Mouse (Mus musculus) B cell, adult 2 months (primary cell): ENCODE results near the gene Stox2.

Experiments
- DNase-seq, 2 experiments: peaks; one replicate each; pipeline ENCODE4 v3.0.0; 2022

Stox2 gene

DNA sequence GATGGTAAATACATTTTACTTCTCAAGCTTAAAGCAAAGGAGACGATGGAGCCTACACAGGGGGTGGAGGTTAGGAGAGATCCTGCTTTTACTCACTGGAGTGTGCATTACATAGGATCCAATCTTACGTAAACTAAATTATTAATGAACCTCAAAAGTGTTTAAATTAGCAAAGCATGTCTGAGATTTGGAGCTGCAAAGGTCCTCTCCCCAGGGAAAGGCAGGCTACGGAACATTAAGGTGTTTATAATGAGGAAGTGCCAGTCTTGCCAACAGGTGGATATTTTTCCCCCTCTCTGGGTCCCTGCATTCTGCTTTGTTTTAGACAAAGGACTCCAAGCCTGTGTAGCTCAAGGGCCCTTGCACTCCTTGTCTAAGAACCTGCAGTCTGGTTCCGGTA lies 205.3 kb downstream of the Stox2 start:
- DNase-seq = no peak

DNA sequence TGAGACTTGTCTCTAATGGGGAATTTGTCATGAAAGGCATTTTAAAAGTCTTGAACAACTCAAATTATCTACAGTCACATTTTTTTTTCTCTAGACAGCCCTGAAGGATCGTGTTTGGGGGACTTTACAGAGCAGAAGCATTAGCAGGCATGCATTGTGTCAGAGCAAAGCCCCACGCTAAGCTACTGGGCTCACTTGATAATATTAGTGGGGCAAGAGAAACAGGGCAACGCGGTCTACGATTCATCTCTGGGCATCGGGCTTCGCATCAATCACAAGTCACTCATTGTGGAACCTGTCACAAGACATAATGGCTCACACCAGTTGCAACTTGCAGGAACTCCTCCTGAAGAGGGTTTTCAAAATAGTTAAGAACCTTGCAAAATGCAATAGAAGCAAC lies 205.9 kb downstream of the Stox2 start:
- no peak for DNase-seq

DNA sequence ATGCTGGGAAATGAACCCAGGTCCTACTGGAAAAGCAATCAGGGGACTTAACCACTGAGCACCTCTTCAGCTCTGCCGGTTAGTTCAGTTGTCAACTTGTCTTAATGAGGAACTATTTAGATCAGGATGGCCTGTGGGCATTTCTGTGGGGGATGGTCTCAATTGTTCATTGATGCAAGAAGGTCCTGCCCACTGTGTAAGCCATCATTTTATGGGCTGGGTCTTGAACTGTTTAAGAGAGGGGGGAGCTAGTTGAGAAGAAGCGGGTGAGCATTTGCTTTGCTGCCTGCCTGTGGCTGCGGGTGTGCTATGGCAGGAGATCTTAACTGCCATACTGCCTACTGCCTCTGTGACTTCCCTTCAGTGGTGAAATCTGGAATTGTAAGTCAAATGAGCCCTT lies 214.1 kb downstream of the Stox2 start:
- DNase-seq = no peak

DNA sequence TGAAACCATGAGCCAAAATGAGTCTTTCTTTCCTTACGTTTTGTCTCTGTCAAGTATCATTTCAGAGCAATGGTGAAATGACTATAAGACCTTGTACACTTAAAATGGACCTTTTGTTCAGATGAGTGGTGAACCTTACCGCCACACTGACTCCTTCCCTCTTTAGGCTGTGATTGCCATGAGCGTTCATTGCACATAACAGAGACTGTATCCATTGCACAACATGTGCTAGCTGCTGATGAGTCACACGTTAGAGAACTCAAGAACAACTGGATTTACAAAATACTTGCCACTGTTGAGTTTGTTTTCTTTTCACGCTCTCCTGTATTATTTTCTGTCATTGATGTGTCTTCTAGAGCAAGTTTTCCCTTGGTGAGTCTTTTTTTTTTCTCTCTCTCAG lies 216.1 kb downstream of the Stox2 start:
- DNase-seq = no peak

DNA sequence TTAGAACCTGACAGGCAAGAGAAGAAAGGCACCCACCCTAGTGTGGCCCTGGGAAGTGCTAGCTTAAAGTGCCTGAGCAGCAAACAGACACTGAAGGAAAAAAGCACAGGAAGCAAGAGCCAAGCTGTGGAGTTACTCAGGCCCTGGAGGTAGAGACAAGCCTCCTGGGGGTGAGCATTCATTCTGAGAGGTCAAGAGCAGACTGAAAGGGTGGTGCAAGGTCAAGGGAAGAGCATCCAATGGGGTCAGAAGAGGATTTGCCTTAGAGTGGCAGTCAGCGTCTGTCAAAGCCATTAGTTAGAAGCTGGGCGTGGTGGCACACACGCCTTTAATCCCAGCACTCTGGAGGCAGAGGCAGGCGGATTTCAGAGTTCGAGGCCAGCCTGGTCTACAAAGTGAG lies 224.3 kb downstream of the Stox2 start:
- DNase-seq = no peak

DNA sequence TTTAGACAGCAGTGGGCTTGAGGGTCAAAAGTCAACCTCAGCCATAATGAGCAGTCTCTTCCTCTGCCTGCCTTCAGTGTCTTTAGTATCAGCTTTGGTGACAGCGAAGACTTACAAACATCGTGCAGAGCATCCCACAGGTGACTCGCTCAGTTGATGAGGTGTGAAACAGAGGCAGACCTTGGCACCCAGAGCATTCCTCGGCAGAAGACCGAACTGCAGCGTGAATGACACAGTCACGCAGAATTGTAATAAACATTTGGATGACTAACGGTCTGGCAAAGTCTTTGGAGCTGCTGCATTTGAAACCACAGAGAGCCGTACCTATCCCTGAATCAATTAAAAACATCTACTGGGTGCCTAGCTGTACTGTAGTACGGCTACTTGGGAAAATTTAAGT lies 225.0 kb downstream of the Stox2 start:
- DNase-seq = no peak

DNA sequence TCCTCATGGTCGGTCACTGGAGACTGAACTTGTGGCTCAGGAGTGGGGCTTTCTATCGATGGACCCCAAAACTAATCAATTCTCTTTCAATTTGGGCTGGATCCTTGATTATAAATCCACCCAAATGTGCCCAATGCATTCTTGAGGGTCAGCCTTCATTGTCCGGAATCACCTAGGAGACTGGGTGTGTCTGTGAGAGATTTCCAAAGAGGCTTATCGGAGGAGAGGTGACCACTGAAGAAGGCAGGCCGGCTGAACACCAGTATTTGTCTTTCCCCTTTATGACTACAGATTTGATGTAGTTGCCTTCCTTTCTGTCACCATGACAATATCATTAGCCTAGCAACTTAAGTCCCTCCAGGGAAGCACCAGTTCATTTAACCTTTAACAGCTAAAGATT lies 225.8 kb downstream of the Stox2 start:
- DNase-seq = no peak

DNA sequence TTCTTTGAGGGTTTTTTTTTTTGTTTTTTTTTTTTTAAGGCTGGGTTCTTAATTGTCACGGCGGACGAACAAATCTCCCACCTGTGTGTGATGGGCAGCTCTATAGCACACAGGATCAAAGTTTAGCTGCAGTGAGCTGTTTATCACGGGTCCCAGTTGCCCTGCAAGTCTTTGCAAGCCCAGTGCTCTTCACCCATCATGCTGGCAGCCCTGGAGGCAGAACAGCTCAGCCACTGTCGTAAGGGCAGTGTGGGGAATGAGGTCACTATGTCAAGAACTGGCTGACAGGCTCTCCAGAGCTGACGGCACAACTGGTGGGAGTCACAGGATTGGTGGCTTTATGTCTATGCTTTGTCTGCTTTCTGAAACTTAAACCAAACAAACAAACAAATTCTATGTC lies 227.6 kb downstream of the Stox2 start:
- no peak for DNase-seq

DNA sequence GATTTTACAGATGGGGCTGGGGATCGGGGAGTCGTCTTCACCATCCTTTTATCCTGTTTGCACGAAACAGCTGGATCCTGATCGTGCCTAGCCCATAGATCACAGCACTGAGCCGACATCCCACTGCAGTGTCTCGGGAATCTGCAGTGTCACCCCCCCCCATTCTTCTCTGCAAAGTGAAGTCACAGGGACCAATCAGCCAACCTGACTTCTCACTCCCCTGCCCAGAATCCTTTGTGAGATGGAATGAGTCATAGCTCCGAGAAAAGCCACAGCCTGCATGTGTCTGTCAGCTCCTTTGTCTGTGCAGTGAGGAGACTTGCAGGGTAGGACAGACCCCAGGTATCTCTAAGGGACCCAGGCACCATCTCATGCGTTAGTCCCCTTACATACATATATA lies 228.1 kb downstream of the Stox2 start:
- DNase-seq = no peak

DNA sequence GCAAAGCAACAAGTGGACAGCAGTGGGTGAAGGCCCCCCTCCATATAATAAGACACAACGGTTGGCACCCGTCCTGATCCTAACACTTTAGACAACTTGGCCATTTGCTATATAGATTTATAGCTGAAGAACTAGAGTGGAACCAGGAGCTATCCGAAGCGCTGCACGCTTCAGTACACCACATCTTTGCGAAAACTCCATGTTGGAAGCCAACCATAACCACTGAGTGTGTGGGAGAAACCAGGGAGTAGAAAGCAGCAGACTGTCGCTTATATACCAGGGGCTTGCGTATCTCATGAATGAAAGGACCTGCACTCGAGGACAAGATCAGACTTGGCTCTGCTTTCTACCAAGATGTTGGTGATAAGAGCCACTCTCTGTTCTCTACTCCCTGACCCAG lies 234.0 kb downstream of the Stox2 start:
- DNase-seq = no peak

DNA sequence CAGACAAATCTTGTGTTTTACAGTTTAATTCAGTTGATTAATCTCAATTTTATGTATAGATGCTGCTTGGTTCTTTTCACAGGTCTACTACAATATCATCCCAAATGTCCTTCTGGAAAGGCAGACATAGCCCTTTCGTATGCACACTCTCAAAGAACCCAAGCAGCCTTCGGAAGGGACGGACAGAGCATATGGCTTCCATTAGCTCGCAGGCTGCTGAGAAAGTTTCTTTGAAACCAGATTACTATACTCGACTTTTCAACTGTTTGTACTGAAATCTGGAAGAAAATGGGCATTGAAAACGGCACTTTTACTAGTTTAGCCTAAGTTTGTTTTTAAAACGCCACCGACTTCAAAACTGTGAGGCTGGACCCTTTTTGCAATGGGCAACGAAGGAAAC lies 234.9 kb downstream of the Stox2 start:
- no peak for DNase-seq

DNA sequence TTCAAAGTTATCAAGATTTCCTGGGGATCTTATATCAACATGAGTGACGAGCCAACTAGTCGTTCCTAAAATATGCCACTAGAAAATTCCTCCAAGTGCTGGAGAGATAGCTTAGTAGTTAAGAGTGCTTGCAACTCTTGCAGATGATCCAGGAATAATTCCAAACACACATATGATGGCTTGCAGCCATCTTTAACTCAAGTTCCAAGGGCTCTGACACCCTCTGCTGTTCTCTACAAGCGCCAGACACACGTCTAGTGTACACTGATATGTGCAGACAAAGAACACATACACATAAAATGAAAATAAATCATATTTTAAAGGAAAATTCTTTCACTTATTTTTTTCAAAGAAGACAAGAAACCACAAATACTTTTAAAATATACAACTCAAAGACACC lies 237.9 kb downstream of the Stox2 start:
- DNase-seq = no peak

DNA sequence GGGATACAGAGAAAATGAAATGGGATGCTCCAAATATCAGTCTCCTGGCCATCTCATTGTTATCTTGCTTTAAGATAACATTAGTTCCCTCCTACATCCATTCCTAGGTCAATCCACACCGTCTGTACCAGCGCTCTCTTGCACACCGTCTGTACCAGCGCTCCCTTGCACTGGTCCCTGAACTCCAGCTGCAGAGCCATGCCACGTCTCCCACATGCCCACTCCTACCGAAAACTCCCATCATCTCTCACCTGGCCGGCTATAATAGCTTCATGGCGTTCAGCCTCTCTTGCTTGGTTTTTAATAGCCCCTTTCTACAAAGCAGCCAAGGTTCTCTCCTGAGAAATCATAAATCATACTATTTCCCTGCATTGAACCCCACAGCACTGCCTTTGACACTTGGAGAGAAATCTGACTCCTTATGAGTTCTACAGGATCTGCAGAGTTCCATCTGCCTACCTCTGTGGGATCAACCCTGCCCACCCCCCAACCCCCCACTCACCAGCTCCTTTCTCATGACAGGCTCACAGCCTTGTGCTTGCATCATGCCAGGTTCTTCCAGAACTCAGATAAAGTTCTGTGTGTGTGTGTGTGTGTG lies 239.4 kb downstream of the Stox2 start:
- no peak for DNase-seq

DNA sequence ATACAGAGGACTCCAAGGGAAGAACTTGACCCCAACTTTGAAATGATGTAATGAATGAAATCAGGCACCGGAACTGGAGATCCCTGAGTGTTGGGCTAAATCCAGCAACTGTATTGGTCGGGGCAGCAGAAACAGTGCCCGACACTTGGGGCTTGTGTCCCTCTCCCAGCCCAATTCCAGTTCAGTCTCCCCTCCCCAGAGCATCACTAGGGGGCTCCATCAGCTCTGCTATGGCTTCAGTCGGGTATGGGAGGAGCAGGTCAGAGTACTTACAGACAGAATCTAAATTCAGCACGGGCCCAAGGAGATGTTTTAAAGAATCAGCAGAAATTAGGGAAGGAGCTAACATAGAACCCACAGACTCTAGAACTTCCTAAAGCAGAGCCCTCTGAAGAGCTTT lies 240.7 kb downstream of the Stox2 start:
- no peak for DNase-seq

DNA sequence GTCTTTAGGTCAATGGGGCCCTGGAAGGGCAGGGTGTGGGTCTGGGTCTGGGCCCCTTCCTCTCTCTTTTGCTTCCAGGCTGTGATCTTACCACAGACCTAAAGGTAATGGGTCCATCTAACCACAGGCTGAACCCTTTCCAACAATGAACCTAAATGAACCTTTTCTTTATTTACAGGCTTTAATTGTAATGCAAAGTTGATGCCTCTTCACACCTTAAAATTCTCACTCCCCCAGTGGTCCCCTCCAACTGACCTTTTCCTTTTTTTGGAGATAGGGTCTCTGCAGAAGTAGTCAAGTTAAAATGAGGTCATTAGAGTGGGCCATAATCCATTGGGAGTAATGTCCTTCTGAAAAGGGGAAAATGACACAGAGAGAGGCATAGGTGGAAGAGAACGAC lies 249.8 kb downstream of the Stox2 start:
- DNase-seq = no peak

DNA sequence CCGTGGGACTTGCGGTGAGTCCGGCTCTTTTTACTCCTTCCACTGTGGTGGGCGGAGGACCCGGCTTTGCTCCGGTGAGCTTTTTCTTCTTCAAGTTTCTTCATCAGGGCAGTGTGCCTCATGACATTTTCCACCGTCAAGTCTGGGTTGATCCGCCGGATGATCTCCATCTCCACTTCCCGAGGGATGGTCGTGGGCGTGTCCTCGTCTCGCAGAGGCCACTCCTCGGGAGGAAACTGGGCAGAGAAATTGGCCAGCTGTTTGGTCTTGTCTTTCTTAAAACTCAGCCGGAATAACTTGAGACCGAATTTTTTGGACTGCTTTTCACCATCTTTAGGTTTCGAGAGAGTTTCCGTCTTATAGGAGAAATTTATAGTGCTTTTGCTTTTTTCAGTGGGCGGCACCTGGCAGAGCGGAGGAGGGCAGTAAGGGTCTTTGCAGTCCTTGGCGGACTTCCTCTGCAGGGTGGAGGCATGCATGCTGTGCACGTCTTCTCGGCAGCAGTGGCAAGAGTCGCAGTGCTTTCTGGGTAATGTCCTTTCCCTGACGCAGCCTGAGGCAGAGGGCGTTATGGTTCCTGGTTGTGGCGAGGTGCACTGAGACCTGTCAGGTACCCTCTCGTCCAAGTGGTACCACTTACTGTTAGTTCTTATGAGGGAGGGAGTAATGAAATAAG lies 252.7 kb downstream of the Stox2 start:
- no peak for DNase-seq

DNA sequence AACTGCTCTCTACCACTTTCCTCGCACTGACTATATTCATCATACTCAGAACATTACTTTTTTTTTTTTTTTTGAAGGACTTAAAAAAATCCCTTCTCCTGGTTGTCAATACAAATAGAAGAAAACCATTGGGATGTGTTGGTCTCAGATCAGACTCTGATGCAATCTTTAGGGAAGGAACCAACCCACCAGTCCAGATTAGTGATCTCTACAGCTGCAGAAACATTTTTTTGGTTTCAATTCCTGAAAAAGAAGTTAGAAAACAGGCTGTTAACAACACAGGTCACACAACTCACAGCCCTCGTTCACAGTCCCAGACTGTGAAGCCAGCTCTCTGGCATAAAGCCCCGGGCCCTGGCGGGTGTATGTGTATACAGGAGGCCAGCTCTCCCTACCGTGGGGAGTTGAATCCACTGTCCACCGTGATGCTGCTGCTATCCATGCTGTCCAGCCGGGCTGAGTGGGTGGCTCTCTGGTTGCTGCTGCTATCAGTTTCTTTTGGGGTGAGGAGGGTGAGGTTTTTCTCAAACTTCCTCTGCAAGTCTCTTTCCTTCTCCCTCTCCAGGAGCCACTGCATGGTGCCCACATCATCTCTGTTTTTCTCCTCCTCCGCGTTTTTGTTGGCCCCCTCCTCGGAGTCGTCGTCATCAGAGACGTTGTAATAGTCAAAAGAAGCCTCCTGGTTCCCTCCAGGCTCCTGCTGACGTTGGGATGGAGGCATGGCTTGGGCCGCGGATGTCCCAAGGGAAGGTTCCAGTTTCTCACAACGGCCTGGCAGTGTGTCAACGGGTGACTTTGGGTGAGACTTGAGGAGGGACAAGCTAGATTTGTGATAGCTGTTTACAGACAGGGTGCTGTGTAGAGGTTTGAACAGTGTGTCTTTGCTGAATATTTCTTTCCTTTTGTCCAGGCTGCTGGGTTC lies 254.5 kb downstream of the Stox2 start:
- DNase-seq = peak; percentile 21 to 27

DNA sequence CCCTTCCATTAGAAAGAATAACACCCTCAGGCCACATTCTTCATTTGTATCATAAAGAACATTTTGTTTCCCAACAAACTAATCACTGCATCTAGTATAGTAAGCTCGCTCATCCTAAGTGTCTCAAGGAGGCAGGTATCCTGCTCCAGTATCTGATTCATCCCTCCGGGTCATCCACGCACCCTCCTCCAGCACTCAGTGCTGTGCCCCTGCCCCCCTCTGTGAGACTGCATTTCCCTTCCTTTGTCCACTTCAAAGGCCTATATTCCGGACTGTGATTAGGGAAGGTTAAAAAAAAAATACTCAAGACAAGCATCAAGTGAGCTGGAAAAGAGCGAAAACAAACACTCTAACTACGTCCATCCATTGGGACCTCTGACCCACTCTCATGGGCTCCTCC lies 260.8 kb downstream of the Stox2 start:
- no peak for DNase-seq

DNA sequence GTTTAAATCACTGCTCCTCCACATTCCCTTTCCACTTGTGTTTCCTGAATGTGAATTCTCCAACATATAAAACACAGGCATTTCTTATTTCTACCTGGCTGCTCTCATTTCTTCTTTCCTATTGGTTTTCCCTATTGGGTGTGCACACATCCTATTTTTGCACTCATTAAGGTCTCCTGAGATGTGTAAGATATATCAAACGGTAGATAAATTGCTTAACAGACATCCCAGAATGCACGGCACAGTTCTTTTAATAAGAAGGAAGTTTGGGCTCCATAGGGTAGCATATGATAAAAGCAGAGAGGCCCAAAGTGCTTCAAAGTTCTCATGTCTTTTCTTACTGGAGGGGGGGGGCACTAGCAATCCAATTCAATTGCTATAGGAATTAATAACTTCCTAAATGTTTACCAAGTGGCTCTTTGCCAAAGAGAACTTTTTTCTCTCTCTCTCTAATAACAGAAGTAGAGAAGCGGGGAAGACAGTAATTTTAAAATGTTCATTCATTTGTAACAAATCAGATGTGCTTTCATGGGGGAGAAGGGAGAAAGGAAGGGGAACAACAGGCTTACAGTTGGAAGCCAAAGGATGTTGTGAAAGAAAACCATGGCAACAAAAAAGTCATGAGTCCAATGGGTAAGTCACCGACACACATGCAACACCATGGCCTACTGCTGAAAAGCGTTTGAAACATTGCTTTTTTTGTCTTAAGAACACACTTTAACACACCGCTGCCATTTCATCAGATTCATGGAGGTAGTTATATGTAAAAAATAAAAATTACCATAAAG lies 263.2 kb downstream of the Stox2 start:
- no peak for DNase-seq

DNA sequence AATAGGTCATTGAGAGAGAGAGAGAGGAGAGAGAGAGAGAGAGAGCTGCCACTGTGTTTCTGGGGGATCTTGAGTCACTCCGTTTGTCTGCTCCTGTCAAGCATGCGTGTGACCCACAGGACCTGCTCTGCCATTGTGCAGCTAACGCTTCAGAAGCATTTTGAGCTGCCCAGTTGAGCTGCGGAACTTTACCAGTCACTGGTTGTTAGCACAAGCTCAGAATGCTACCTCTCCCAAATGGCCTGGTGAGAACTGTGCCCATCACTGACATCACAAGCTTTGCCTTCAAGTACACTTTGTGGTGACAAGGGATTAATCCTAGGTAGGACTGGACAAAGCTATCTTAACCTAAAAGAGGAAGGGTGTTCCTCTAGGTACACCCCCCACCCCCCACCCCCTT lies 263.9 kb downstream of the Stox2 start:
- DNase-seq = no peak

DNA sequence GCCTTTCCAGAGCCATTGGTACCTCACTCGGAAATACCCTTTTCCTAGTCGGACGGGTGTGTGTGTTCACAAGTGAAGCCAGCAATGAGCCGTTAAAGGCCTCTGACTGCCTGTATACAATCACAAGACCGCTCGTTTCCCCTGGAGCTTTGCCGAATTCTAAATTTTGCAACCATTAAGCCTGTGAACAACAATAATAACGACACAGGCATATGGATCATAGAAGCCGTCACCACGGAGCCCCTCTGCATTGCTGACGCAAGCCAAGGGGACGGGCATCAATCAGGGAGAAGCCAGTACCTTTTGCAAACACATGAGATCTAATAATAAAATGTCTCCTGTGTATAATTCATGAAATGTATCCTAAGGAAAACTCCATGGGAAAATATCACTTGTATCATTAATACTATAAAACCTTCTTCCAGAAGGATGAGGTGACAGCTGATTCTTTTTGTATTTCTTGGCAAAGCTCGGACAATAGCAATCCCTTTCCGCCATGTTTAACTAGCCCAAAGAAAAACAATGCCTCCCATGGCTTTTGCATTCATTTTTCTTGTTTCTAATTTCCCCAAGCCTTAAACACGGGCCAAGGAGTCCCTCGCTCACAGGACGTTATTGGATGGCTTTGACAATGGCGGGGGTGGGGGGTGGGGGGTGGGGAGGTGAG lies 265.0 kb downstream of the Stox2 start:
- DNase-seq = no peak

DNA sequence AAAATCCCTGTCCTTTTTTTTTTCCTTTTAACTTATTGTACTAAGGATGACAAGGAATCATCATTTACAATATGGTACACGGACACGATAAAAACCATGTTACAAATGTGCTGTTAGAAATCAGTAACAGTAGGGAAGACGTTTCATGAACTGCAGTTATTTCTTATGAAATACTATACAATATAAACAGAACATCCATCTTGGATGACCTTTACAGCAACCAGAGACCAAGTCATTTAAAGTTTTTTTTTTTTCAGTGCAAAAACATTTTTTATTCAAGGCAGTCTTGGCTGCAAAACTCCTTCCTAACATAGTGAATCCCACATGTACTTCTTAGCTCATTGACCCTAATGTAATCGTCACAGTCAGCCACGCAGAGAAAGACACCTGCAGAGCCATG lies 266.0 kb downstream of the Stox2 start:
- DNase-seq = no peak

DNA sequence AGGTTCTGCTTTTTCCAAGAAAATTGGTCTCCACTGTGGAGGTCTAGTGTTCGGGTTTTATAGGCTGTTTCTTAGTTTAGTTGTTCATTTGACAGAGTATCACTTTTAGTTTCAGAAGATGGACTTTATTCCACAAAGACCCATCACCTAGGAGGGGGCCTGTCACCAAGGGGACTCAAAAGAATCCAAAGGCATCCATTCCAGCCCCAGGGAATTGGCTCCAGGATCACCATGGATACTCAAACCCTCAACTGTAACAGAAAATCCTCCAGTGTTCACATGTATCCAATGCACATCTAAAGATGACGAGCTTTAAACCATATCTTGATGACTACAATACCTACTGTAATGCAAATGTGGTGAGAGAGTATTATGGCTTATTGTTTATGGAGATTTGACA lies 267.4 kb downstream of the Stox2 start:
- no peak for DNase-seq
